Mouse (Mus musculus) midbrain, embryonic 14.5 days (tissue): ENCODE results near the gene Mcm3ap. TPM values are rescaled to one million over a fixed set of nuclear protein-coding genes. Genes with fewer than 3 reads are reported as not detected.

Experiments
- ATAC-seq: fragments of 200-750 bp; cut with Nextera tagmentation; 2 replicates; pipeline ENCODE4 v1.8.0; 2017; ENCODE audit warnings: moderate number of reproducible peaks, moderate library complexity; ENCODE audit not compliant: low FRiP score, low TSS enrichment
- DNase-seq: peaks from one replicate; pipeline ENCODE4 v3.0.0-alpha.2; 2015
- H3K27ac ChIP-seq: fragments of 300-500 bp; sonication (generic); replicated peaks from 2 replicates; pipeline ENCODE4 v1.5.1; 2014; ENCODE audit warnings: mild to moderate bottlenecking, low read depth, low read length, moderate library complexity
- H3K27me3 ChIP-seq: fragments of 300-500 bp; sonication (generic); 2 replicates; pipeline ENCODE4 v1.6.1; 2014; ENCODE audit warnings: low read length, control low read depth, mixed read lengths; ENCODE audit not compliant: control insufficient read depth, insufficient read depth
- H3K36me3 ChIP-seq: fragments of 300-500 bp; sonication (generic); 2 replicates; pipeline ENCODE4 v1.6.1; 2014; ENCODE audit warnings: low read length, control low read depth; ENCODE audit not compliant: control insufficient read depth, insufficient read depth
- H3K4me1 ChIP-seq: fragments of 300-500 bp; sonication (generic); 2 replicates; pipeline ENCODE4 v1.6.1; 2014; ENCODE audit warnings: mild to moderate bottlenecking, antibody characterized with exemption, low read length, control low read depth; ENCODE audit not compliant: control insufficient read depth, insufficient read depth
- H3K4me2 ChIP-seq: fragments of 300-500 bp; sonication (generic); 2 replicates; pipeline ENCODE4 v1.6.1; 2014; ENCODE audit warnings: mild to moderate bottlenecking, low read length, moderate library complexity
- H3K4me3 ChIP-seq: fragments of 300-500 bp; sonication (generic); replicated peaks from 2 replicates; pipeline ENCODE4 v1.5.1; 2014; ENCODE audit warnings: low read depth, low read length
- H3K9ac ChIP-seq: fragments of 300-500 bp; sonication (generic); replicated peaks from 2 replicates; pipeline ENCODE4 v1.6.1; 2014; ENCODE audit warnings: mild to moderate bottlenecking, low read length, moderate library complexity
- H3K9me3 ChIP-seq: fragments of 300-500 bp; sonication (generic); 2 replicates; pipeline ENCODE4 v1.6.1; 2016; ENCODE audit warnings: low read length, control low read depth, mixed read lengths; ENCODE audit not compliant: control insufficient read depth
- WGBS: fragments of 180-500 bp; shearing (Covaris S2); extraction: QIAGEN DNeasy Blood & Tissue Kit; methylation state at CpG from one replicate; pipeline ENCODE4 v1.1.7; 2014; 5-methylcytosine and 5-hydroxymethylcytosine counted together
- polyA plus RNA-seq: library from polyadenylated mRNA; unstranded; fragments of >200 nt; fragmentation: Nextera tagmentation; extraction: Ambion mirVana; gene quantifications from 2 replicates; pipeline ENCODE4 v1.2.1, GENCODE M21; 2014

Mcm3ap gene
- polyA plus RNA-seq, 1 experiment from 2014 or later: 78.3 TPM

DNA sequence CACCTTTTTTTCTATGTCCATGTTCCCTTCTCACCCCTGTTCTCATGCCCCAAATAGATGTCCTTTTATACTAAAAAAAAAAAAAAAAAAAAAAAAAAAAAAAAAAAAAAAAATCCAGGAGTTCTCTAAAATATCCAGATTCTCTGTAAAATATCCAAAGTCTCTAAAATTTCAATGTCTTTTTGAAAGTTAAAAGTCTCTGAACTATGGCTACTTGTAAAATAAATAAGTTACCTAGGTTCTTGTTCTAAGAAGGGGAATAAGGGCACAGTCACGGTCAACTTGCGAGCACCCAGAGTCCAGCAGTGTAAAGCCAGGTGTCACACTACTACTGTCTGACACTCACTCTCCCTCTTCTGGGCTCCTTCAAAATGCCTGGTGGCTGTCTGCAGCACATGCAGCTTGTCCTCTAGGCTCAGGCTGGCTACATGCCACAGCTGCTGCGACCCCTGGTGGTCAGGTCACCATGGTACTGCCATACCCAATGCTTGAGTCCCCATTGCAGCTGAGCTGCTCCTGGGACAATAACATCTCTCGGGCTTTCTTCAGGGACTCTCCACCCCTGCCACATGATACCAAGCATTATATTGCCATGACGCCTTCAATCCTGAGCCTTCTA lies 44.3 kb downstream of the Mcm3ap start:
- Histone ChIP-seq H3K27me3 (no peaks in the 10 kb centered on the region), H3K27ac (no peak overlapping the region), H3K4me1 (no peaks in the 10 kb centered on the region), H3K4me2 (no peak overlapping the region), H3K4me3 (no peak overlapping the region), H3K36me3 (peaks cover 69% of the 10 kb centered on the region), H3K9ac (no peak overlapping the region), H3K9me3 (no peaks in the 10 kb centered on the region)
- ATAC-seq (no peak), DNase-seq (peak; percentile 84)
- 44% methylated on average over 5 of the region's 5 CpGs for WGBS

GRCm38 (mm10) chr10:76530922-76531321 lies 62.2 kb downstream of the Mcm3ap start:
- Histone ChIP-seq H3K36me3 (peaks cover 28% of the 10 kb centered on the region), H3K4me1 (peaks cover 22% of the 10 kb centered on the region), H3K27me3 (no peaks in the 10 kb centered on the region), H3K9me3 (no peaks in the 10 kb centered on the region), H3K4me3 (peak overlapping the region; percentile 73), H3K9ac (peak overlapping the region; percentile 59; the same call in 1 of the 2 replicates), H3K4me2 (peak overlapping the region; percentile 74), H3K27ac (peak overlapping the region; percentile 60; the same call in 1 of the 2 replicates)
- DNase-seq (no peak), ATAC-seq (no peak; the same call in 1 of the 2 replicates)
- 0% methylated on average over 11 of the region's 11 CpGs for WGBS

- no peaks in the 10 kb centered on the region for H3K27me3 ChIP-seq
- WGBS: under 1% methylated on average over 37 of the region's 37 CpGs
- ATAC-seq (peak; percentile 100), DNase-seq (peak; percentile 99)
- peak within 1 kb of the TSS; percentile 83 for H3K27ac ChIP-seq
- H3K9ac ChIP-seq: peak within 1 kb of the TSS; percentile 68
- H3K9me3 ChIP-seq: no peaks in the 10 kb centered on the region
- peaks cover 32% of the 10 kb centered on the region for H3K36me3 ChIP-seq
- peaks cover 22% of the 10 kb centered on the region for H3K4me1 ChIP-seq
- peak within 1 kb of the TSS; percentile 74 for H3K4me2 ChIP-seq
- H3K4me3 ChIP-seq: peak within 1 kb of the TSS; percentile 73
These were observed 62.6 kb downstream of the Mcm3ap start, which contains the start of gene Lss for GRCm38 (mm10) chr10:76531375-76531774. Gene Lss (plus strand): TSS chr10:76531588.

- Histone ChIP-seq H3K4me2 (peak overlapping the region; percentile 74), H3K27ac (peak overlapping the region; percentile 83), H3K4me1 (peaks cover 22% of the 10 kb centered on the region), H3K4me3 (peak overlapping the region; percentile 73), H3K9me3 (no peaks in the 10 kb centered on the region), H3K9ac (peak overlapping the region; percentile 68), H3K36me3 (peaks cover 37% of the 10 kb centered on the region), H3K27me3 (no peaks in the 10 kb centered on the region)
- WGBS: 1% methylated on average over 14 of the region's 14 CpGs
- ATAC-seq (no peak), DNase-seq (no peak)
These were observed 63.1 kb downstream of the Mcm3ap start for GRCm38 (mm10) chr10:76531828-76532227.

GRCm38 (mm10) chr10:76535526-76535925 lies 66.8 kb downstream of the Mcm3ap start:
- Histone ChIP-seq H3K4me1 (peaks cover 22% of the 10 kb centered on the region), H3K27ac (no peak overlapping the region), H3K27me3 (no peaks in the 10 kb centered on the region), H3K4me3 (no peak overlapping the region), H3K9ac (no peak overlapping the region), H3K9me3 (no peaks in the 10 kb centered on the region), H3K4me2 (no peak overlapping the region), H3K36me3 (peaks cover 74% of the 10 kb centered on the region)
- 97% methylated on average over 7 of the region's 7 CpGs for WGBS
- ATAC-seq (no peak), DNase-seq (no peak)

GRCm38 (mm10) chr10:76537619-76538018 lies 68.9 kb downstream of the Mcm3ap start:
- Histone ChIP-seq H3K36me3 (peaks cover 95% of the 10 kb centered on the region), H3K9me3 (no peaks in the 10 kb centered on the region), H3K4me2 (no peak overlapping the region), H3K27me3 (no peaks in the 10 kb centered on the region), H3K4me1 (peaks cover 12% of the 10 kb centered on the region; the same call in 1 of the 2 replicates), H3K4me3 (no peak overlapping the region), H3K27ac (no peak overlapping the region), H3K9ac (no peak overlapping the region)
- DNase-seq (no peak), ATAC-seq (no peak)
- 84% methylated on average over 9 of the region's 9 CpGs for WGBS

- no peak overlapping the region for H3K9ac ChIP-seq
- no peak overlapping the region for H3K4me2 ChIP-seq
- DNase-seq (no peak), ATAC-seq (no peak)
- 96% methylated on average over 11 of the region's 11 CpGs for WGBS
- H3K27me3 ChIP-seq: no peaks in the 10 kb centered on the region
- peaks cover 100% of the 10 kb centered on the region for H3K36me3 ChIP-seq
- no peaks in the 10 kb centered on the region for H3K4me1 ChIP-seq
- no peaks in the 10 kb centered on the region for H3K9me3 ChIP-seq
- no peak overlapping the region for H3K4me3 ChIP-seq
- H3K27ac ChIP-seq: no peak overlapping the region
These were observed 72.8 kb downstream of the Mcm3ap start for GRCm38 (mm10) chr10:76541336-76542085.

DNA sequence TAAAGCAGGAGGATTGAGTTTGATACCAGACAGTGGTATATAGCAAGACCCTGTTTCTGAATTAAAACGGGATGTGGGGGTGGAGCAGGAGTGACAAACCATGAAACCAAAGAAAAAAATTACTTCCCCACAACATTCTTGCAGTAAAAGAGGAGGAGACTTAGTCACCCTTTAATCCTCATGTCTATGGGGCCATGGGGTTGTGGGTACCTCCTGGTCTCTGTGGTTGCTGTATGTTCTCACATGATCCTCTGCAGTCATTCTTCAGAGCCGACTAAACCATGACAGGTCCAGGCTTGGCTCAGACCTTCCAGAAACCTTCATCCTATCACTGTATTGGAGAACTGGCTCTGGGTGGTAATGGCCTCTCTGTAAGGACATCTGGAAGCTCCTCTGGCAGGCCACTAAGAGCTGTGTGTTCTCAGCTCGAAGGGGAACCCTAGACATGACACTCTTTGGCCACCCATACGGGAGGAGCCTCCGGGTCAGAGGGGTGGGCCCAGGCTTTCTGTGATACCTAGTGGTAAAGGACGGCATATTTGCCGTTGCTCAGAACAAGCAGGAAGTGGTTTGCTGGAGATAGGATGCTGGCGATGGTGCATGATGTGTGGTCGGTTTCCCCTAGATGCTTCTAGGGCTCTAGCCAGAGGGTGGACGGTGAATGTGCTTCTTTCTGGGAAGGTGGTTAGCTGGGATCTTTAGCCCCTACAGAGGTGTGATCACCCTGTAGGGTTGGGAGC lies 74.1 kb downstream of the Mcm3ap start:
- DNase-seq (no peak), ATAC-seq (no peak)
- Histone ChIP-seq H3K27ac (no peak overlapping the region), H3K36me3 (peaks cover 100% of the 10 kb centered on the region), H3K27me3 (no peaks in the 10 kb centered on the region), H3K4me3 (no peak overlapping the region), H3K9ac (no peak overlapping the region), H3K4me2 (no peak overlapping the region), H3K9me3 (no peaks in the 10 kb centered on the region), H3K4me1 (no peaks in the 10 kb centered on the region)
- WGBS: 92% methylated on average over 10 of the region's 10 CpGs
